Mouse (Mus musculus): ENCODE results near the gene Rere. TPM values are rescaled to one million over a fixed set of nuclear protein-coding genes. Genes with fewer than 3 reads are reported as not detected.
"Not testable (repeated sequence)": the region's sequence is repeated elsewhere in the genome, so short reads cannot be mapped to it uniquely, and the experiment has no call there.

Rere gene
- polyA plus RNA-seq, 1 experiment from 2014 or later = 19.9 TPM

- H3K4me3 ChIP-seq = no peak overlapping the region
- no peak overlapping the region for H3K9ac ChIP-seq
- H3K9me3 ChIP-seq = peaks cover 4% of the 10 kb centered on the region; the same call in 1 of the 2 replicates
- WGBS = 82% methylated on average over 8 of the region's 8 CpGs
- no peak overlapping the region for H3K4me2 ChIP-seq
- H3K36me3 ChIP-seq = peaks cover 16% of the 10 kb centered on the region
- H3K4me1 ChIP-seq = peaks cover 53% of the 10 kb centered on the region
- no peak overlapping the region for H3K27ac ChIP-seq (replicated peaks)
- ATAC-seq (ENCODE audit: extremely low read depth, insufficient number of reproducible peaks, low FRiP score, low TSS enrichment) = no peak
- no peaks in the 10 kb centered on the region for H3K27me3 ChIP-seq (replicated peaks)
Measured at GRCm38 (mm10) chr4:150286980-150287379, 5.5 kb downstream of the Rere start.

- H3K4me2 ChIP-seq; H3K27me3 ChIP-seq (replicated peaks); H3K27ac ChIP-seq (replicated peaks); H3K4me3 ChIP-seq; H3K9ac ChIP-seq; ATAC-seq (ENCODE audit: extremely low read depth, insufficient number of reproducible peaks, low FRiP score, low TSS enrichment); H3K9me3 ChIP-seq: not testable (repeated sequence)
- WGBS = 79% methylated on average over 1 of the region's 1 CpGs
- H3K36me3 ChIP-seq = peaks cover 20% of the 10 kb centered on the region
- peaks cover 53% of the 10 kb centered on the region for H3K4me1 ChIP-seq
Measured at GRCm38 (mm10) chr4:150287463-150287862, 6.0 kb downstream of the Rere start.

- Histone ChIP-seq H3K9ac (no peak overlapping the region), H3K9me3 (peaks cover 4% of the 10 kb centered on the region; the same call in 1 of the 2 replicates), H3K27ac (replicated peaks) (no peak overlapping the region), H3K4me3 (no peak overlapping the region), H3K4me1 (peaks cover 25% of the 10 kb centered on the region), H3K27me3 (replicated peaks) (no peaks in the 10 kb centered on the region), H3K36me3 (peaks cover 28% of the 10 kb centered on the region), H3K4me2 (no peak overlapping the region)
- WGBS = 92% methylated on average over 3 of the region's 3 CpGs
- no peak for ATAC-seq (ENCODE audit: extremely low read depth, insufficient number of reproducible peaks, low FRiP score, low TSS enrichment)
Measured at GRCm38 (mm10) chr4:150291900-150292299, 10.5 kb downstream of the Rere start.

DNA sequence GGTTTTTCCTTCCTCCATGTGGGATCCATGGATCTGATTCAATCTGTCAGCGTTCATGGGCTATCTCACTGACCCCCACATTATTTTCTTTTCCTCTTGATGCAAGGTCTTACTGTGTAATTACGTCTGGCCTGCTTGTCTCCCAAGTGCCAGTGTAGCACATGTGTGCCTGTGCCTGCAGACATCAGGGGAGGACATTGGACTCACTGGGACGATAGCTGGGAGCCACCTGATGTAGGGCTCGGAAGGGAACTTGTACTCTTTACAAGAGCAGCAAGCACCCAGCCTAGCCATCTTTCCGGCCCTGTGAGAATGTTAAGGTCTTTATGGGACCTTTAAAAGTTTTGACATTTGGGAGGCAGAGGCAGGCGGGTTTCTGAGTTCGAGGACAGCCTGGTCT is 13.4 kb downstream of the Rere start:
- 88% methylated on average over 7 of the region's 7 CpGs for WGBS
- Histone ChIP-seq H3K27me3 (replicated peaks) (no peaks in the 10 kb centered on the region), H3K36me3 (peaks cover 28% of the 10 kb centered on the region), H3K4me1 (peaks cover 7% of the 10 kb centered on the region), H3K9ac (no peak overlapping the region), H3K4me2 (no peak overlapping the region), H3K4me3 (no peak overlapping the region), H3K27ac (replicated peaks) (no peak overlapping the region), H3K9me3 (peaks cover 4% of the 10 kb centered on the region; the same call in 1 of the 2 replicates)
- ATAC-seq (ENCODE audit: extremely low read depth, insufficient number of reproducible peaks, low FRiP score, low TSS enrichment) = no peak

DNA sequence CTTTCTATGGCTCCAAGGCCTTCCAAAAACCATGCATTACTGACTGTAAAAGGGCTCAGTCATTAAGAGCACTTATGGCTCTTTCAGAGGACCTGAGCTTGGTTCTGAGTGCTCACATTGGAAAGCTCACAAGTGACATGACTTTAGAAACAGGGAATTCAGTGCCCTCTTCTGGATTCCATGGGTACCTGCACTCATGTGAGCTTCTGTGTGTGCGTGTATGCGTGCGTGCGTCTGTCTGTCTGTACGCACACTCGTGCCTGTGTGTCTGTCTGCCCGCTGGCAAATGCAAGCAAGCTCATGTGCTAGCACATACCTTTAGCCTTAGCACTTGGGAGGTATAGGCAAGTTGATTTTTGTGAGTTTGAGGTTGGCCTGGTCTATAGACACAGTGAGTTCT is 14.5 kb downstream of the Rere start:
- no peak overlapping the region for H3K4me3 ChIP-seq
- no peak for ATAC-seq (ENCODE audit: extremely low read depth, insufficient number of reproducible peaks, low FRiP score, low TSS enrichment)
- H3K36me3 ChIP-seq = peaks cover 22% of the 10 kb centered on the region
- peaks cover 7% of the 10 kb centered on the region for H3K4me1 ChIP-seq
- 93% methylated on average over 7 of the region's 7 CpGs for WGBS
- H3K9me3 ChIP-seq = peaks cover 4% of the 10 kb centered on the region; the same call in 1 of the 2 replicates
- H3K27me3 ChIP-seq (replicated peaks) = no peaks in the 10 kb centered on the region
- H3K27ac ChIP-seq (replicated peaks) = no peak overlapping the region
- H3K4me2 ChIP-seq = no peak overlapping the region
- H3K9ac ChIP-seq = no peak overlapping the region

GRCm38 (mm10) chr4:150302726-150303125 is 21.3 kb downstream of the Rere start:
- 85% methylated on average over 8 of the region's 8 CpGs for WGBS
- Histone ChIP-seq H3K4me3 (no peak overlapping the region), H3K27ac (replicated peaks) (no peak overlapping the region), H3K9ac (no peak overlapping the region), H3K36me3 (no peaks in the 10 kb centered on the region), H3K4me2 (no peak overlapping the region), H3K4me1 (peaks cover 56% of the 10 kb centered on the region), H3K9me3 (no peaks in the 10 kb centered on the region), H3K27me3 (replicated peaks) (no peaks in the 10 kb centered on the region)
- no peak for ATAC-seq (ENCODE audit: extremely low read depth, insufficient number of reproducible peaks, low FRiP score, low TSS enrichment)

DNA sequence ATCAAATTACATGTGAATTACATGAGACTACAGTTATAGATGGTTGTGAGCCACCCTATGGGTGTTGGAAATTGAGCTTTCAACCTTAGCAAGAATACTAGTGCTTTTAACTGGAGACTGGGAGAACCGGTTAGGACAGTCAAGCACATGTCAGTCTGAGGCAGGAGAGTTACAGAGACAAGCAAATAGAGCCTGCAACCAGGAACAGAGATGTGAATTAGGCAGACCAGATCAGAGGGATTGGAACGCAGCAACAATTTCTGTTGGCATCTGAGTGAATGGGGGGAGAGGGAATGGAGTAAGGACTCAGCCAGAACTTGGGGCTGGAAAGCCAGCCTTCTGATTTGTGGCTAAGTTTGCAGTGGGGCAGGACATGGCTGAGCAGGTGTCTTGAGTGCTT is 25.3 kb downstream of the Rere start:
- no peak for ATAC-seq (ENCODE audit: extremely low read depth, insufficient number of reproducible peaks, low FRiP score, low TSS enrichment)
- peak overlapping the region; percentile 24 for H3K27ac ChIP-seq (replicated peaks)
- no peaks in the 10 kb centered on the region for H3K27me3 ChIP-seq (replicated peaks)
- 42% methylated on average over 2 of the region's 2 CpGs for WGBS
- no peaks in the 10 kb centered on the region for H3K36me3 ChIP-seq
- H3K9ac ChIP-seq = no peak overlapping the region
- no peak overlapping the region for H3K4me3 ChIP-seq
- H3K9me3 ChIP-seq = no peaks in the 10 kb centered on the region
- H3K4me1 ChIP-seq = peaks cover 80% of the 10 kb centered on the region
- no peak overlapping the region for H3K4me2 ChIP-seq

DNA sequence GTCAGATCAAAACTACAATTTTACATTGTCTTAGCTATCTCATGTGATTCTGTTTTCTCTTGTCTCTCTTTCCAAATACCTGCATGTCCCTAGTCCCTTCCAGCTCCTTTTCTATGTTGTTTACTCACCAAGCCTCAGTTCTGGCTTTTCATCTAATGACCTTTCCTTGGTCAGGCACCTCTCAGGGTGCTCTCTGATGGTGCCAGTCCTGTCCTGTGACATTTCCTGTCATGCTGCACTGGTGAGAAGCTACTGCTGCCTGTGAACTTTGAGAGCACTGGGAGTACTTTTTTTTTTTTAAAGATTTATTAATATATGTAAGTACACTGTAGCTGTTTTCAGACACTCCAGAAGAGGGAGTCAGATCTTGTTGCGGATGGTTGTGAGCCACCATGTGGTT is 25.8 kb downstream of the Rere start:
- peak overlapping the region; percentile 24; the same call in 1 of the 2 replicates for H3K27ac ChIP-seq (replicated peaks)
- WGBS = 93% methylated on average over 1 of the region's 1 CpGs

GRCm38 (mm10) chr4:150311431-150311830 is 30.0 kb downstream of the Rere start:
- ATAC-seq (ENCODE audit: extremely low read depth, insufficient number of reproducible peaks, low FRiP score, low TSS enrichment) = no peak
- H3K27ac ChIP-seq (replicated peaks) = peak overlapping the region; percentile 86
- peak overlapping the region; percentile 29 for H3K4me2 ChIP-seq
- no peak overlapping the region for H3K4me3 ChIP-seq
- no peak overlapping the region for H3K9ac ChIP-seq
- no peaks in the 10 kb centered on the region for H3K9me3 ChIP-seq
- WGBS = 37% methylated on average over 2 of the region's 2 CpGs
- no peaks in the 10 kb centered on the region for H3K27me3 ChIP-seq (replicated peaks)
- no peaks in the 10 kb centered on the region for H3K36me3 ChIP-seq
- H3K4me1 ChIP-seq = peaks cover 77% of the 10 kb centered on the region

More for the DNA sequence above, 25.8 kb downstream of the Rere start:
- Histone ChIP-seq H3K4me3 (no peak overlapping the region), H3K4me1 (peaks cover 85% of the 10 kb centered on the region), H3K27me3 (replicated peaks) (no peaks in the 10 kb centered on the region), H3K9ac (no peak overlapping the region), H3K9me3 (no peaks in the 10 kb centered on the region), H3K4me2 (no peak overlapping the region), H3K36me3 (no peaks in the 10 kb centered on the region)
- no peak for ATAC-seq (ENCODE audit: extremely low read depth, insufficient number of reproducible peaks, low FRiP score, low TSS enrichment)

DNA sequence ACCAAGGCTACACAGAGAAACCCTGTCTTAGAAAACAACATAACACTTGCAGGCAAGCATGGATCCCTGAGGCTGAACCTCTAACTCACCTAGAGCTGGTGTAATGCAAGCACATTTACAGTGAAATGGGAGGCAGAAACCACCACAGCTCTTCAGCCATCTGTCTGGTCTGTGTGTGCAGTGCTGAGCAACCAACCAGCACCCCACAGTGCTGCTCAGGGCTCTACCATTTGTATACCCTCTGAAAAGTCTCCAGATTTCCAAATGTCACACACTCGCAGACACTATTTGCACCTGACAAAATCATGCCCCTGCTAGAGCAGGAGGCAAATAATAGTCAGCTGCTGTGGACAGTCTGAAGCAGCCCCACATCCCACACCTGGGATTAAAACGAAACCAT is 31.2 kb downstream of the Rere start:
- no peak overlapping the region for H3K4me2 ChIP-seq
- H3K9ac ChIP-seq = no peak overlapping the region
- 85% methylated on average over 2 of the region's 2 CpGs for WGBS
- ATAC-seq (ENCODE audit: extremely low read depth, insufficient number of reproducible peaks, low FRiP score, low TSS enrichment) = no peak
- peaks cover 74% of the 10 kb centered on the region for H3K4me1 ChIP-seq
- no peaks in the 10 kb centered on the region for H3K9me3 ChIP-seq
- no peaks in the 10 kb centered on the region for H3K36me3 ChIP-seq
- H3K27me3 ChIP-seq (replicated peaks) = no peaks in the 10 kb centered on the region
- no peak overlapping the region for H3K4me3 ChIP-seq
- peak overlapping the region; percentile 86 for H3K27ac ChIP-seq (replicated peaks)

- Histone ChIP-seq H3K4me1 (peaks cover 58% of the 10 kb centered on the region), H3K27me3 (replicated peaks) (no peaks in the 10 kb centered on the region), H3K36me3 (no peaks in the 10 kb centered on the region), H3K9me3 (no peaks in the 10 kb centered on the region), H3K9ac (no peak overlapping the region), H3K27ac (replicated peaks) (0 out of 2 replicates have a peak overlapping the region, but pooled peaks have one; percentile 45), H3K4me2 (no peak overlapping the region), H3K4me3 (no peak overlapping the region)
- 93% methylated on average over 19 of the region's 19 CpGs for WGBS
- no peak for ATAC-seq (ENCODE audit: extremely low read depth, insufficient number of reproducible peaks, low FRiP score, low TSS enrichment)
Measured at GRCm38 (mm10) chr4:150315301-150315700, 33.9 kb downstream of the Rere start.

DNA sequence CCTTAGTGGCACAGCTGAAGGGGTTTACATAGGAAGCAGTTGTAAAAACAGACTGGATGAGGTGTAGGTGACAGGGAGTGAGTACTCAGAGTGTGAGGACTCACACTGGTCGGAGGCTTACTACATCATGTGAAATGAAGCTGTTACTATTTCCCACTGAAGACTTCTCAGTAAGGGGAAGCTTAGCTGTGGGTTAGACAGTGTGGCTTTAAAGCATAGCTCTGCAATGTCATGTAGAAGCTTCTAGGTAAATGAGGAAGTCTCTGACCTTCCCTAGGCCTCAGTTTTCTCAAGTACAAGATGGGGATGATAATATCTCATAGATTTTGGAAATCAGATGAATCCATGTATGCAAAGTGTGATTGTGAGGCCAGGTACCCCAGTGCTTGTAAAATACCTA is 35.1 kb downstream of the Rere start:
- no peak overlapping the region for H3K4me2 ChIP-seq
- no peaks in the 10 kb centered on the region for H3K9me3 ChIP-seq
- no peak overlapping the region; the same call in 1 of the 2 replicates for H3K27ac ChIP-seq (replicated peaks)
- 78% methylated on average over 1 of the region's 1 CpGs for WGBS
- H3K27me3 ChIP-seq (replicated peaks) = no peaks in the 10 kb centered on the region
- ATAC-seq (ENCODE audit: extremely low read depth, insufficient number of reproducible peaks, low FRiP score, low TSS enrichment) = no peak
- H3K36me3 ChIP-seq = no peaks in the 10 kb centered on the region
- no peak overlapping the region for H3K9ac ChIP-seq
- H3K4me3 ChIP-seq = no peak overlapping the region
- H3K4me1 ChIP-seq = peaks cover 47% of the 10 kb centered on the region

All from heart, embryonic 13.5 days (tissue).